Mouse (Mus musculus) C2C12 (cell line): ENCODE measurements around the gene Spata31d1d.

Source experiments
- CEBPB ChIP-seq: IDR thresholded peaks from one replicate; pipeline ENCODE4 v1.6.1; 2011; ENCODE audit warnings: low read depth, mild to moderate bottlenecking, control low read depth, moderate library complexity
- CTCF ChIP-seq: IDR thresholded peaks from one replicate; pipeline ENCODE4 v1.5.1; 2011; ENCODE audit not compliant: control insufficient read depth, insufficient read depth, insufficient read length
- FOSL1 ChIP-seq: IDR thresholded peaks from one replicate; pipeline ENCODE4 v1.8.0; 2011; ENCODE audit warnings: mild to moderate bottlenecking, low read length; ENCODE audit not compliant: poor library complexity, insufficient read depth, severe bottlenecking
- MAX ChIP-seq: IDR thresholded peaks from one replicate; pipeline ENCODE4 v1.6.1; 2011; ENCODE audit warnings: mild to moderate bottlenecking, control low read depth
- MYOG ChIP-seq: IDR thresholded peaks from one replicate; pipeline ENCODE4 v1.6.1; 2011; ENCODE audit not compliant: control insufficient read depth, insufficient read length; ENCODE audit errors: extremely low read depth
- USF1 ChIP-seq: IDR thresholded peaks from one replicate; pipeline ENCODE4 v1.6.1; 2011; ENCODE audit warnings: low read depth, mild to moderate bottlenecking, control low read depth, moderate library complexity

DNA sequence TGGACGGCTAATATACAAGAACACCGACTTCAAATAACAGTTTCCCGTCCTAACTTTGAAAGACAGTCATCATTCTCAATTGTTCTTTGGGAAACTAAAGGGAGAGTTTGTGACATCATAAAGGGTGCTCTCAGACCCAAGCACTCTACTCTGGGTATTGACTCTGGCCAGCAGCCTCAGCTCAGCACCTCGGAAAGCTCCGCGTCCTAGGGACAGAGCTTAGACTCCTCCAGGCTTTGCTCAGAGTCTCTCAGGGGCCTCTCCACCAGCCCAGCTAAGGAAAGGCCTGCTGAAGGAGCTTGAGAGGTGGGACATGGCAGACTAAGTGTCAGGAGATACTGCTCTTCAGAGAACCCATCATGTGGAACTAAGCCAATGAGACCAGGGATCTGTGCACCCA is 14.6 kb upstream of the Spata31d1d start:
- no peak for TF ChIP-seq MAX
- no peak for TF ChIP-seq CTCF
- no peak for TF ChIP-seq FOSL1
- no peak for TF ChIP-seq USF1
- no peak for TF ChIP-seq CEBPB
- no peak for TF ChIP-seq MYOG
